Mouse (Mus musculus): Measurements from ENCODE around the gene Tmem131l. TPM values are rescaled to one million over a fixed set of nuclear protein-coding genes. Genes with fewer than 3 reads are reported as not detected.

The Tmem131l gene
- total and polyA plus RNA-seq, 3 experiments, result 9.6 to 39.6 TPM; not detected in 1

- H3K79me2 ChIP-seq (ENCODE audit: control insufficient read depth, insufficient read depth, low read length, poor library complexity), result no peaks in the 10 kb centered on the region
- no peak overlapping the region for H3K9ac ChIP-seq (ENCODE audit: control insufficient read depth, low read depth, low read length, poor library complexity, severe bottlenecking)
- no peaks in the 10 kb centered on the region for H3K27me3 ChIP-seq (ENCODE audit: control insufficient read depth in 1 of 2, insufficient read depth in 2 of 2, low read length in 2 of 2)
- H3K36me3 ChIP-seq (ENCODE audit: control insufficient read depth in 1 of 2, insufficient read depth in 2 of 2, low read length in 2 of 2), result no peaks in the 10 kb centered on the region
- no peaks in the 10 kb centered on the region for H3K9me3 ChIP-seq (replicated peaks; ENCODE audit: insufficient read depth, low read length)
- DNase-seq (ENCODE audit: low read depth, low spot score), result no peak
- no peak overlapping the region for H3K27ac ChIP-seq (ENCODE audit: control insufficient read depth, low read depth, low read length)
- no peak for TF ChIP-seq EP300 (IDR thresholded peaks at IDR 0.05; ENCODE audit: low read depth in 1 of 2, low read length in 2 of 2)
- TF ChIP-seq MAFK (IDR thresholded peaks at IDR 0.05; ENCODE audit: borderline replicate concordance, low read depth, low read length), result no peak
- no peak for TF ChIP-seq POLR2AphosphoS5 (IDR thresholded peaks at IDR 0.05; ENCODE audit: borderline replicate concordance, low read depth, low read length)
- no peak for TF ChIP-seq MEF2A (IDR thresholded peaks at IDR 0.05; ENCODE audit: extremely low read depth, insufficient replicate concordance, low read depth, low read length, poor library complexity, severe bottlenecking)
- TF ChIP-seq MAX (IDR thresholded peaks at IDR 0.05; ENCODE audit: low read length), result no peak
- no peak for TF ChIP-seq JUND (IDR thresholded peaks at IDR 0.05; ENCODE audit: low read depth, low read length)
- no peak for TF ChIP-seq MXI1 (IDR thresholded peaks at IDR 0.05; ENCODE audit: low read depth, low read length)
- TF ChIP-seq TAL1 (IDR thresholded peaks at IDR 0.05; ENCODE audit: low read length), result no peak
- H3K4me3 ChIP-seq (ENCODE audit: control insufficient read depth in 1 of 2, insufficient read depth in 1 of 2, low read depth in 2 of 2, low read length in 2 of 2), result no peak overlapping the region
- no peaks in the 10 kb centered on the region for H3K4me1 ChIP-seq (ENCODE audit: control insufficient read depth in 1 of 2, insufficient read depth in 2 of 2, low read length in 2 of 2)
These were observed 40.1 kb upstream of the Tmem131l start for GRCm38 (mm10) chr3:84080074-84080473.

GRCm38 (mm10) chr3:84077505-84077904 is 37.5 kb upstream of the Tmem131l start:
- H3K4me3 ChIP-seq (ENCODE audit: control insufficient read depth in 1 of 2, insufficient read depth in 1 of 2, low read depth in 2 of 2, low read length in 2 of 2), result no peak overlapping the region
- H3K79me2 ChIP-seq (ENCODE audit: control insufficient read depth, insufficient read depth, low read length, poor library complexity), result no peaks in the 10 kb centered on the region
- no peaks in the 10 kb centered on the region for H3K4me1 ChIP-seq (ENCODE audit: control insufficient read depth in 1 of 2, insufficient read depth in 2 of 2, low read length in 2 of 2)
- no peak overlapping the region for H3K9ac ChIP-seq (ENCODE audit: control insufficient read depth, low read depth, low read length, poor library complexity, severe bottlenecking)
- H3K36me3 ChIP-seq (ENCODE audit: control insufficient read depth in 1 of 2, insufficient read depth in 2 of 2, low read length in 2 of 2), result no peaks in the 10 kb centered on the region
- no peaks in the 10 kb centered on the region for H3K9me3 ChIP-seq (replicated peaks; ENCODE audit: insufficient read depth, low read length)
- TF ChIP-seq ETS1 (IDR thresholded peaks at IDR 0.05; ENCODE audit: low read depth, low read length) (no peak), CTCF (IDR thresholded peaks at IDR 0.05 in 2 of 3, conservative IDR thresholded peaks at IDR 0.05 in 1 of 3; ENCODE audit: control insufficient read depth in 1 of 3, insufficient read depth in 1 of 3, low read depth in 2 of 3, low read length in 3 of 3, poor library complexity in 1 of 3, severe bottlenecking in 1 of 3) (no peak), HCFC1 (IDR thresholded peaks at IDR 0.05; ENCODE audit: low read depth, low read length) (no peak)
- H3K27ac ChIP-seq (ENCODE audit: control insufficient read depth, low read depth, low read length), result no peak overlapping the region
- H3K27me3 ChIP-seq (ENCODE audit: control insufficient read depth in 1 of 2, insufficient read depth in 2 of 2, low read length in 2 of 2), result no peaks in the 10 kb centered on the region
- DNase-seq (ENCODE audit: low read depth, low spot score), result no peak

DNA sequence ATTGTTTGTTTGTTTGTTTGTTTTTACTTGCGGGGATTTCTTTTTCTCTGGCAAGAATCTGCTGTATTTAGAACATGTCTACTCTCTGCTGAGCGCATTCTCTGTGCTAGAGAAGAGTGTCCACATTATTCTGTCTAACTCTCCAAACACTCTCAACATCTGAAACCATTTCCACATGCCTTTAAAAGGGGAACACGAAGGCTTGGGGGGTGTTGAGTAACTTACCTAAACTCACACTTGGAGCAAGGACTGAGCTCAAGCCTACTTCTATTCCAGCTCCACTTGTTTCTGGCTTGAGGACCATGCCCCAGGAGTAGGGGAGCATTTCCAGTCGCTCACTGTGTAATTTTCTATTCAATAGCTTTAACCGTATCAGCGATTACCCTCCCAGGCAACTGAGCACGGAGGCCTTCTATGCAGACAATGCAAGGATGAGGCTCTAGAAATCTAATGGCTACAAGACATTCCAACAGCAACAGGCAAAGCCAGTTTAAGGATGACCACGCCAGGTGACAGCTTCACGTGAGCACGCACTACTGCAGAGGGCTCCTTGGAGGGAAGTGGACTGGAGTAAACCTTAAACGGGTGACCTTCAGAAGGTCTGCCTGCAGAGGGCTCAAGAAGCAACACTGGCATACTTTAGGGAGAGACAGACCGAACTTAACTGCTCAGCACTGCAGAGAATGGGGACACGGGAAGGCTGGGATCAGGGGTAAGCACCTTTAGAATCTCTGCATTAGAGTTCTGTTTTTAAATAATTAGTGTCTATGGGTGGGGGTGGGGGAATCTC is 36.8 kb upstream of the Tmem131l start:
- Histone ChIP-seq H3K9ac (ENCODE audit: control insufficient read depth, low read depth, low read length, poor library complexity, severe bottlenecking) (no peak overlapping the region), H3K27me3 (ENCODE audit: control insufficient read depth in 1 of 2, insufficient read depth in 2 of 2, low read length in 2 of 2) (no peaks in the 10 kb centered on the region), H3K4me3 (ENCODE audit: control insufficient read depth in 1 of 2, insufficient read depth in 1 of 2, low read depth in 2 of 2, low read length in 2 of 2) (no peak overlapping the region), H3K36me3 (ENCODE audit: control insufficient read depth in 1 of 2, insufficient read depth in 2 of 2, low read length in 2 of 2) (no peaks in the 10 kb centered on the region), H3K79me2 (ENCODE audit: control insufficient read depth, insufficient read depth, low read length, poor library complexity) (no peaks in the 10 kb centered on the region), H3K27ac (ENCODE audit: control insufficient read depth, low read depth, low read length) (no peak overlapping the region), H3K9me3 (replicated peaks; ENCODE audit: insufficient read depth, low read length) (no peaks in the 10 kb centered on the region), H3K4me1 (ENCODE audit: control insufficient read depth in 1 of 2, insufficient read depth in 2 of 2, low read length in 2 of 2) (no peaks in the 10 kb centered on the region)
- DNase-seq (ENCODE audit: low read depth, low spot score), result no peak
- TF ChIP-seq SIN3A (IDR thresholded peaks at IDR 0.05; ENCODE audit: low read length) (no peak), USF1 (IDR thresholded peaks at IDR 0.05; ENCODE audit: low read depth, low read length) (no peak), CTCF (IDR thresholded peaks at IDR 0.05 in 2 of 3, conservative IDR thresholded peaks at IDR 0.05 in 1 of 3; ENCODE audit: control insufficient read depth in 1 of 3, insufficient read depth in 1 of 3, low read depth in 2 of 3, low read length in 3 of 3, poor library complexity in 1 of 3, severe bottlenecking in 1 of 3) (no peak), MAFK (IDR thresholded peaks at IDR 0.05; ENCODE audit: borderline replicate concordance, low read depth, low read length) (no peak), ZKSCAN1 (IDR thresholded peaks at IDR 0.05; ENCODE audit: low read depth, low read length) (no peak), RAD21 (IDR thresholded peaks at IDR 0.05; ENCODE audit: low read depth, low read length) (no peak), UBTF (IDR thresholded peaks at IDR 0.05; ENCODE audit: borderline replicate concordance, insufficient read depth, low read depth, low read length) (no peak), MYB (IDR thresholded peaks at IDR 0.05; ENCODE audit: low read depth, low read length) (no peak)

Measured in MEL (cell line).